Mouse (Mus musculus) olfactory bulb, adult 2 months (tissue): ENCODE data around the gene Dlk1.

Experiments used
- CTCF ChIP-seq: fragments of 200-500 bp; IDR thresholded peaks from 2 replicates; pipeline ENCODE4 v1.5.1; 2012; ENCODE audit warnings: low read depth, mild to moderate bottlenecking, low read length, moderate library complexity; ENCODE audit not compliant: insufficient read depth
- POLR2A ChIP-seq: fragments of 200-500 bp; IDR thresholded peaks from 2 replicates; pipeline ENCODE4 v1.6.1; 2012; ENCODE audit warnings: mild to moderate bottlenecking, low read depth, low read length, moderate library complexity; ENCODE audit not compliant: insufficient read depth

- TF ChIP-seq CTCF (no peak), POLR2A (no peak)
These were observed 4.0 kb downstream of the Dlk1 start for GRCm38 (mm10) chr12:109456531-109457202.
